Mouse (Mus musculus): ENCODE results near the gene Lrrk2. TPM values are rescaled to one million over a fixed set of nuclear protein-coding genes. Genes with fewer than 3 reads are reported as not detected.

The Lrrk2 gene
- polyA plus RNA-seq, 1 experiment from 2014 or later = 3.9 TPM

- H3K27me3 ChIP-seq (ENCODE audit: control insufficient read depth, insufficient read depth, low read length) = no peaks in the 10 kb centered on the region
- H3K9ac ChIP-seq (ENCODE audit: low read length) = no peak overlapping the region
- no peaks in the 10 kb centered on the region for H3K36me3 ChIP-seq (ENCODE audit: control insufficient read depth, insufficient read depth)
- no peak overlapping the region for H3K4me3 ChIP-seq (ENCODE audit: low read length)
- no peak overlapping the region for H3K4me2 ChIP-seq (ENCODE audit: low read depth, low read length)
- no peaks in the 10 kb centered on the region for H3K4me1 ChIP-seq (ENCODE audit: control insufficient read depth, insufficient read depth, low read length)
- no peak for ATAC-seq (replicated peaks; ENCODE audit: extremely low read depth, insufficient read depth, low FRiP score)
- H3K27ac ChIP-seq (ENCODE audit: low read length) = no peak overlapping the region
- WGBS = 74% methylated on average over 7 of the region's 7 CpGs
- H3K9me3 ChIP-seq (replicated peaks; ENCODE audit: control insufficient read depth, low read length) = 0 out of 2 replicates have a peak, but pooled peaks cover 2% of the 10 kb centered on the region
Measured at GRCm38 (mm10) chr15:91643632-91644348, 29.2 kb upstream of the Lrrk2 start.

DNA sequence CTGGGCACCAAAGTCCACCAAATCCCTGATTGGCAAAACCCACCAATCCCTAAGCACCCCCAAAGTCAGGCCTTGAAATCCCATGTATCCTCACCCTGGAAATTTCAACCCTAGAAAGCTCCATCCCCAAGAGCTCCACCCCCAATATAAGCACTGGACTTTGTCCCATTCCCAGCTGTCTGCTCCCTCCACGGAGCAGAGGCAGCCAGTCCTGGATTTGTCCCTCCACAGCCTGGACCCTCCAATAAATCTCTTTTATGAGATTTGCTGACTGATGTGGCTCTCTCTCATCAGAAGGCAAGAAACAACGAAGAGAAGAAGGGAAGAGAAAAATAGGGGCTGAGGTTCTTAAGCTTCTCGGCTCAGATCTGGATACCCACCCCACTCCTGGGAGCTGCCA, 22.7 kb upstream of the Lrrk2 start:
- no peak overlapping the region for H3K4me3 ChIP-seq (ENCODE audit: low read length)
- H3K9ac ChIP-seq (ENCODE audit: low read length) = no peak overlapping the region
- H3K27me3 ChIP-seq (ENCODE audit: control insufficient read depth, insufficient read depth, low read length) = no peaks in the 10 kb centered on the region
- WGBS = 48% methylated on average over 3 of the region's 3 CpGs
- no peaks in the 10 kb centered on the region for H3K9me3 ChIP-seq (replicated peaks; ENCODE audit: control insufficient read depth, low read length)
- H3K36me3 ChIP-seq (ENCODE audit: control insufficient read depth, insufficient read depth) = no peaks in the 10 kb centered on the region
- ATAC-seq (replicated peaks; ENCODE audit: extremely low read depth, insufficient read depth, low FRiP score) = no peak
- no peak overlapping the region for H3K27ac ChIP-seq (ENCODE audit: low read length)
- H3K4me1 ChIP-seq (ENCODE audit: control insufficient read depth, insufficient read depth, low read length) = no peaks in the 10 kb centered on the region
- no peak overlapping the region for H3K4me2 ChIP-seq (ENCODE audit: low read depth, low read length)

DNA sequence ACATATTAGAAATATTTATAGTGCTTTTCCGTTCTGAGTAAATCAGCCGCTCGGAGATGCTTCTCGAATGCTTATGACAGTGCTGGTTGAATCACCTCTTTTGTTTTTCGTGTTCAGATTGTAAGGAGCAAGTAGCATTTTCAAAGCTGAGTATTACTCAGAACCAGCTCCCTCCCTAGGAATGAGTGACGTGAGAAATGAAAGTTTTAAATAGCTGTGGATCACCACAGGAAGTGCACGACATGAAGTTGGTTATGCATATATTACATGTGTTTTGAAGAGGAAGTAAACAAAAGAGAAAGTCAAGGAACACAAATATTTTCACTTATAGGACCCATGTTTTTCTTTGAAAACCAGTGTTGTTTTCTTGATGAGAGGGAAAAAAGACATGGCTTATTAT, 21.5 kb upstream of the Lrrk2 start:
- Histone ChIP-seq H3K4me2 (ENCODE audit: low read depth, low read length) (no peak overlapping the region), H3K4me3 (ENCODE audit: low read length) (no peak overlapping the region), H3K4me1 (ENCODE audit: control insufficient read depth, insufficient read depth, low read length) (no peaks in the 10 kb centered on the region), H3K36me3 (ENCODE audit: control insufficient read depth, insufficient read depth) (no peaks in the 10 kb centered on the region), H3K27me3 (ENCODE audit: control insufficient read depth, insufficient read depth, low read length) (no peaks in the 10 kb centered on the region), H3K9ac (ENCODE audit: low read length) (no peak overlapping the region), H3K27ac (ENCODE audit: low read length) (no peak overlapping the region), H3K9me3 (replicated peaks; ENCODE audit: control insufficient read depth, low read length) (no peaks in the 10 kb centered on the region)
- ATAC-seq (replicated peaks; ENCODE audit: extremely low read depth, insufficient read depth, low FRiP score) = no peak
- 63% methylated on average over 7 of the region's 7 CpGs for WGBS

- H3K9me3 ChIP-seq (replicated peaks; ENCODE audit: control insufficient read depth, low read length) = no peaks in the 10 kb centered on the region
- WGBS = 78% methylated on average over 6 of the region's 6 CpGs
- no peaks in the 10 kb centered on the region for H3K27me3 ChIP-seq (ENCODE audit: control insufficient read depth, insufficient read depth, low read length)
- no peaks in the 10 kb centered on the region for H3K4me1 ChIP-seq (ENCODE audit: control insufficient read depth, insufficient read depth, low read length)
- H3K4me2 ChIP-seq (ENCODE audit: low read depth, low read length) = no peak overlapping the region
- no peaks in the 10 kb centered on the region for H3K36me3 ChIP-seq (ENCODE audit: control insufficient read depth, insufficient read depth)
- no peak overlapping the region for H3K9ac ChIP-seq (ENCODE audit: low read length)
- no peak overlapping the region for H3K4me3 ChIP-seq (ENCODE audit: low read length)
- H3K27ac ChIP-seq (ENCODE audit: low read length) = no peak overlapping the region
- no peak for ATAC-seq (replicated peaks; ENCODE audit: extremely low read depth, insufficient read depth, low FRiP score)
Measured at GRCm38 (mm10) chr15:91658227-91658626, 14.7 kb upstream of the Lrrk2 start.

DNA sequence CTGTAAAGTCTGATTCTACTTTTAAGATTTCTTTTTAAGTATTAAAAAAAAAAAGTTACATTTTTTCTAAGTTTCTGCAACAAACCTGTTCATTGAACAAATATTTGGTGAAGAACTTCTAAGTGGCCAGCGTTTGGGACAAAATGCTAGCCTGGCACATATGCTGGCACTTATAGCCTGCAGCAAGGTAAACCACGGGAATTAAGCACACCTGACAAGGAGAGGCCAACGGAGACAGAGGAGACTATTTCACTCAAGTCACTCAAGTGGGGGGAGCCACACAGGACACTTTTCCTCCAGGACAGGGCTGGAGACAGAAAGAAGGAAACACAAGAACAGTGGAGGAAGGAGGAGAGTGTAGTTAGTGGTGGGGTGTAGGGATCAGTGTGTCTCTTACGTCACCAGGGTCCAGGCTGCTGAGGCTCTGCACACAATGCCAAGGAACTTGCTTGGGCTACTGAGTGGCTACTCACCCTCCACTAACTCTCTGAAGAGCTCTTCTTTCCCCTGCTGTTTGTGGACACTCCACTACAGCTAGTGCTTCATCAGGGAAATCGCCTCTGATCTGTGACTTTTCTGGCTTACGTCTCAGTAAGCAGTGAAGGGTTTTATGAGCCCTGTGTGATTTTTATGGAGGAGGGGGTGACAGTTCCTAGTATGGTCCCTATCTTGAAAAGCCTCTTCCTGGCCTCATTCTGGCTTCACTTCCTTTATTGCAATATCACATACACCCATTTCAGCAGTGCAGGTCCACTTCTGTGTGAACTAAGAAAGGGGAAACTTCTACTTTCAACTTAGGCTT, 12.5 kb upstream of the Lrrk2 start:
- 75% methylated on average over 6 of the region's 6 CpGs for WGBS
- ATAC-seq (replicated peaks; ENCODE audit: extremely low read depth, insufficient read depth, low FRiP score) = no peak
- Histone ChIP-seq H3K27ac (ENCODE audit: low read length) (no peak overlapping the region), H3K27me3 (ENCODE audit: control insufficient read depth, insufficient read depth, low read length) (no peaks in the 10 kb centered on the region), H3K4me1 (ENCODE audit: control insufficient read depth, insufficient read depth, low read length) (no peaks in the 10 kb centered on the region), H3K9me3 (replicated peaks; ENCODE audit: control insufficient read depth, low read length) (no peaks in the 10 kb centered on the region), H3K36me3 (ENCODE audit: control insufficient read depth, insufficient read depth) (no peaks in the 10 kb centered on the region), H3K4me3 (ENCODE audit: low read length) (no peak overlapping the region), H3K9ac (ENCODE audit: low read length) (no peak overlapping the region), H3K4me2 (ENCODE audit: low read depth, low read length) (no peak overlapping the region)

GRCm38 (mm10) chr15:91661079-91661369, 12.0 kb upstream of the Lrrk2 start:
- Histone ChIP-seq H3K4me2 (ENCODE audit: low read depth, low read length) (no peak overlapping the region), H3K4me1 (ENCODE audit: control insufficient read depth, insufficient read depth, low read length) (no peaks in the 10 kb centered on the region), H3K9ac (ENCODE audit: low read length) (no peak overlapping the region), H3K4me3 (ENCODE audit: low read length) (no peak overlapping the region), H3K27me3 (ENCODE audit: control insufficient read depth, insufficient read depth, low read length) (no peaks in the 10 kb centered on the region), H3K27ac (ENCODE audit: low read length) (no peak overlapping the region), H3K9me3 (replicated peaks; ENCODE audit: control insufficient read depth, low read length) (no peaks in the 10 kb centered on the region), H3K36me3 (ENCODE audit: control insufficient read depth, insufficient read depth) (no peaks in the 10 kb centered on the region)
- ATAC-seq (replicated peaks; ENCODE audit: extremely low read depth, insufficient read depth, low FRiP score) = no peak
- WGBS = 78% methylated on average over 6 of the region's 6 CpGs

DNA sequence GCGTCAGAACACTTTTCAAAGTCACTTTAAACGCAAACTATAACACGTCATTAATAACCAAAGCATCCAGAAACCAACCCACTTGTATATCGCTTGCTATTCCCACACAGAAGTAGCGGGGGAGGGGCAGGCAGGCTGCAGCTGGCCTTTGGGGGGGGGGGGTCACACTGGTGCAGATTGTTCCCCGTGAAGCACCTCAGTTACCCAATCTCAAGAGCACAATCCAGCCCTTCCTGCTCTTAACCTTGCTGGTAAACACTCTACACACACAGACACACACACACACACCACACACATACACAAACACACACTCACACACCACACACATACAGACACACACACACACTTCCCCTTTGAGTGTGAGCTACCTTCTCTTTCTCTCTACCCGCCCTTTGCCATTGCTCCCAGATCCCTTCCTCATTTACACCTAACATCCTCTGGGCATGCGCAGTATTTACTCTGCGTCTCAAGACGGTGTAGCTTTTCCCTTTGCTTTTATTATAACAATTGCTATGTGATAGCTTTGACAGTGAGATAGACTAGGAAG, 8.3 kb upstream of the Lrrk2 start:
- ATAC-seq (replicated peaks; ENCODE audit: extremely low read depth, insufficient read depth, low FRiP score) = no peak

DNA sequence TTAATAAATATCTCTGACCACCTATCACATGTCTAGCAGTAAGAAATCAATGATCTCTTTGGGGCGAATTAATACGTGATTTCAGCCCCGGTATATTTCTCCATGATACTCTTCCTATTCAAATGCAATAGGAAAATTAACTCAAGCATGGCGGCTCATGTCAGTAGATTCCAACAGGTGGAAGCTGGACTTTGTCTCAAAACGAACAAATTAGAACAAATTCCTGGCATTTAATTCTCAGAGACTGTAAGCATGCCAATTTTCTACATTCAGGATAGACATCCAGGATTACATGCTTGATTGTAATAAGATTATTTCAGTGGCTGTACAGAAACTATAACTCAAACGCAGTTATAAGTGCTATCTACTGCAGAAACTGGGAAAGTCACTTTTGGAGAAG, 7.4 kb upstream of the Lrrk2 start:
- ATAC-seq (replicated peaks; ENCODE audit: extremely low read depth, insufficient read depth, low FRiP score) = no peak
- no peaks in the 10 kb centered on the region for H3K27me3 ChIP-seq (ENCODE audit: control insufficient read depth, insufficient read depth, low read length)
- H3K4me2 ChIP-seq (ENCODE audit: low read depth, low read length) = no peak overlapping the region
- WGBS = 85% methylated on average over 6 of the region's 6 CpGs
- no peak overlapping the region for H3K27ac ChIP-seq (ENCODE audit: low read length)
- H3K4me3 ChIP-seq (ENCODE audit: low read length) = no peak overlapping the region
- no peaks in the 10 kb centered on the region for H3K4me1 ChIP-seq (ENCODE audit: control insufficient read depth, insufficient read depth, low read length)
- H3K36me3 ChIP-seq (ENCODE audit: control insufficient read depth, insufficient read depth) = no peaks in the 10 kb centered on the region
- H3K9ac ChIP-seq (ENCODE audit: low read length) = no peak overlapping the region
- no peaks in the 10 kb centered on the region for H3K9me3 ChIP-seq (replicated peaks; ENCODE audit: control insufficient read depth, low read length)

More for the DNA sequence above, 8.3 kb upstream of the Lrrk2 start:
- Histone ChIP-seq H3K27ac (ENCODE audit: low read length) (no peak overlapping the region), H3K9me3 (replicated peaks; ENCODE audit: control insufficient read depth, low read length) (no peaks in the 10 kb centered on the region), H3K4me2 (ENCODE audit: low read depth, low read length) (no peak overlapping the region), H3K27me3 (ENCODE audit: control insufficient read depth, insufficient read depth, low read length) (no peaks in the 10 kb centered on the region), H3K4me1 (ENCODE audit: control insufficient read depth, insufficient read depth, low read length) (no peaks in the 10 kb centered on the region), H3K9ac (ENCODE audit: low read length) (no peak overlapping the region), H3K4me3 (ENCODE audit: low read length) (no peak overlapping the region), H3K36me3 (ENCODE audit: control insufficient read depth, insufficient read depth) (no peaks in the 10 kb centered on the region)
- 80% methylated on average over 10 of the region's 10 CpGs for WGBS

GRCm38 (mm10) chr15:91671216-91671615, 1.8 kb upstream of the Lrrk2 start:
- H3K4me2 ChIP-seq (ENCODE audit: low read depth, low read length) = no peak overlapping the region
- peaks cover 3% of the 10 kb centered on the region; the same call in 1 of the 2 replicates for H3K4me1 ChIP-seq (ENCODE audit: control insufficient read depth, insufficient read depth, low read length)
- no peaks in the 10 kb centered on the region for H3K36me3 ChIP-seq (ENCODE audit: control insufficient read depth, insufficient read depth)
- WGBS = 85% methylated on average over 2 of the region's 2 CpGs
- H3K27me3 ChIP-seq (ENCODE audit: control insufficient read depth, insufficient read depth, low read length) = no peaks in the 10 kb centered on the region
- H3K9ac ChIP-seq (ENCODE audit: low read length) = no peak overlapping the region
- no peaks in the 10 kb centered on the region for H3K9me3 ChIP-seq (replicated peaks; ENCODE audit: control insufficient read depth, low read length)
- no peak for ATAC-seq (replicated peaks; ENCODE audit: extremely low read depth, insufficient read depth, low FRiP score)
- no peak overlapping the region for H3K27ac ChIP-seq (ENCODE audit: low read length)
- H3K4me3 ChIP-seq (ENCODE audit: low read length) = no peak overlapping the region
